Mouse (Mus musculus): Measurements from ENCODE around the gene 4931428F04Rik. TPM values are rescaled to one million over a fixed set of nuclear protein-coding genes. Genes with fewer than 3 reads are reported as not detected.

The 4931428F04Rik gene
- polyA plus RNA-seq, 1 experiment from 2014 or later: 126 TPM

DNA sequence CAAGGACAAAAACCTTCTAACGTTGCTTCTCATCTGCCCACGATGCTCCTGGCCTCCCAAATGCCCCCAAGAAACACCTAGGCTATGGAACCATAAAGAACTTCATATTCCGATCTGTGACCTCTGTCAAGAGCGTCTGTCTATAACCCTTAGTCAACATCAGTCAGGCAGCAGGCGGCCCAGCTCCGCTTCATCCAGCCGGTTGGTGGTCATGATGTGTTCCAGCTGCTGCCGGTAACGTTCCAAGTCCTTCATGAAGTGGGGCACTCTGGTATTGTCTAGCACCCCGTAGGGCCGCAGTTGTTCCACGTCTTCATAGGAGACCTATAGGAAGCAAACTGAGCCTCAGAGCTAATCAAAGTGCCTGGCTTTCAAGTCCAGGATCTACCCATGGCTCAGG lies 7.8 kb downstream of the 4931428F04Rik start:
- Histone ChIP-seq H3K9me3 (ENCODE audit: control insufficient read depth, low read length) (no peaks in the 10 kb centered on the region), H3K36me3 (ENCODE audit: control insufficient read depth, insufficient read depth, low read length) (peaks cover 21% of the 10 kb centered on the region), H3K27me3 (replicated peaks; ENCODE audit: control insufficient read depth, insufficient read depth, low read length) (peaks cover 12% of the 10 kb centered on the region), H3K27ac (ENCODE audit: low read depth, low read length) (no peak overlapping the region), H3K4me2 (ENCODE audit: low read length) (no peak overlapping the region), H3K4me3 (ENCODE audit: low read length) (no peak overlapping the region), H3K9ac (ENCODE audit: low read depth, low read length) (no peak overlapping the region), H3K4me1 (ENCODE audit: control insufficient read depth, insufficient read depth, low read depth, low read length) (peaks cover 23% of the 10 kb centered on the region)
- no peak for ATAC-seq
- 92% methylated on average over 12 of the region's 12 CpGs for WGBS

DNA sequence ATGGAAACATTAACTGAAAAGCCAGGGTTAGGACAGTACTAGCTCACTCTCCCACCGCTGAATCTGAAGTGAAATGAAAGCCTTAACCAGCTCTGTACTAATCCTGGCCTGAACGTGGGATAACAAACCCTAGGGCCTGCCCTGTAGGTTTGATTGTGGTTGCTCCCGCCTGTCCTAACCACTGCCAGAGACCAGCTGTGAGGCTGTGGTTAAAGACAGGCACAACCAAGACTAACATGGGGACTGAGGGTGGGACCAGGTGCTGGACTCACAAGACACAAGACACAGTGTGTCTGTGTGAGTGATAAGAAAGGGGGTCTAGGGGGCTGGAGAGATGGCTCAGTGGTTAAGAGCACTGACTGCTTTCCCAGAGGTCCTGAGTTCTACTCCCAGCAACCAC lies 9.1 kb downstream of the 4931428F04Rik start:
- H3K4me3 ChIP-seq (ENCODE audit: low read length): no peak overlapping the region
- no peak for ATAC-seq
- no peaks in the 10 kb centered on the region for H3K9me3 ChIP-seq (ENCODE audit: control insufficient read depth, low read length)
- peaks cover 21% of the 10 kb centered on the region for H3K36me3 ChIP-seq (ENCODE audit: control insufficient read depth, insufficient read depth, low read length)
- no peak overlapping the region for H3K4me2 ChIP-seq (ENCODE audit: low read length)
- H3K4me1 ChIP-seq (ENCODE audit: control insufficient read depth, insufficient read depth, low read depth, low read length): peaks cover 22% of the 10 kb centered on the region
- no peak overlapping the region for H3K27ac ChIP-seq (ENCODE audit: low read depth, low read length)
- 79% methylated on average over 3 of the region's 3 CpGs for WGBS
- no peak overlapping the region for H3K9ac ChIP-seq (ENCODE audit: low read depth, low read length)
- H3K27me3 ChIP-seq (replicated peaks; ENCODE audit: control insufficient read depth, insufficient read depth, low read length): peaks cover 14% of the 10 kb centered on the region

DNA sequence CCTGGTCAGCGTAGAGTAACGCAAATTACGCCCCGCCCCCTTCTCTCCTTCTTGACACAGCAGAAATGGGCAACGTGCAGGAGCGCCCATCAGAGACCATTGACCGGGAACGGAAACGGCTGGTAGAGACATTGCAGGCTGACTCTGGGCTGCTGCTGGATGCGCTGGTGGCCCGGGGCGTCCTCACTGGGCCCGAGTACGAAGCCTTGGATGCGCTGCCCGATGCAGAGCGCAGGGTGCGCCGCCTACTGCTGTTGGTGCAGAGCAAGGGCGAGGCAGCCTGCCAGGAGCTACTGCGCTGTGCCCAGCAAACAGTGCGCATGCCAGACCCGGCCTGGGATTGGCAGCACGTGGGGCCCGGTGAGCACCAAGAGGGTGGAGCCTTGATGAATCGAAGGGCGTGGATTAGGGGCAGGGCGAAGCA lies 10.7 kb downstream of the 4931428F04Rik start:
- H3K4me2 ChIP-seq (ENCODE audit: low read length): peak overlapping the region; percentile 47
- no peaks in the 10 kb centered on the region for H3K9me3 ChIP-seq (ENCODE audit: control insufficient read depth, low read length)
- peaks cover 18% of the 10 kb centered on the region for H3K36me3 ChIP-seq (ENCODE audit: control insufficient read depth, insufficient read depth, low read length)
- H3K4me3 ChIP-seq (ENCODE audit: low read length): no peak overlapping the region
- H3K9ac ChIP-seq (ENCODE audit: low read depth, low read length): peak overlapping the region; percentile 1; the same call in 1 of the 2 replicates
- WGBS: 3% methylated on average over 28 of the region's 28 CpGs
- peak; percentile 56 for ATAC-seq
- no peak overlapping the region for H3K27ac ChIP-seq (ENCODE audit: low read depth, low read length)
- peaks cover 25% of the 10 kb centered on the region for H3K27me3 ChIP-seq (replicated peaks; ENCODE audit: control insufficient read depth, insufficient read depth, low read length)
- H3K4me1 ChIP-seq (ENCODE audit: control insufficient read depth, insufficient read depth, low read depth, low read length): peaks cover 22% of the 10 kb centered on the region

DNA sequence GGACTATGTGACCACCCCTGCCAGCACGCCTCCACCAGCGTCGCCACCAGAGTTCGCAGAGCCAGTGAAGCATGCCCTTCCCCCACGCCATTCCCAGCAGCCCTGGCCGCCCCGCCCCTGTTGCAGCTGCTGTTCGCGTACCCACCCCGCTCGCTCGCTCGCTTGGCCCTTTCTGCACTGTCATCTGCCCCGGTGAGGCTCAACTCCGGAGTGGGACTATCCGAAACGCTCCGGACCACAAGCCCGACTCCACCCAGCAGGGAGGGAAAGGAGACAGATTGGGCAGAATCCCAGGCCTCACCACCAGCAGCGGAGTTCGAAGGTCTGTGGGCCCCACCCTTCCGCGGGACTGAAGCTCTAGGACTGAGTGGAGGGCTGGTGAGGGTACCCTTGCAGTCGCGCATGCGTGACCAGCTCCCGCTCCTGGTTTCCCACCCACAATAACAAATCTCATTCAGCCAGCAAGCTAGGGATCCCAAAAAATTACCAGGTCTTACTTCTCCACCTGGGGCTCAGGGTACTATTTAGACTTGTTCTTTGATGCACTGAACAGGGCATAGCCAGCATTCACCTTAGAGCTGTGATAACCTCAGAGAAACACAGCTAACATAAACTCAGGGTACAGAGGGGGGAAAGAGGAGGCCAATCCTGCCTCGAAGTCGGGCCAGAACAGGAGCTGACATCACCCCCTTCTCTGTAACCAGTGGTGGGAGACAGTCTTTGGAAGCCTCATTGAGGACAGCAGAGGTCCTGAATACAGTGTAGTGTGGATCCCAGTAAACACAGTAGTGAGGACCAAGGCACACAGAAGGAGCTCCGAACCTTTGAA lies 13.2 kb downstream of the 4931428F04Rik start:
- peak; percentile 61 for ATAC-seq
- peak overlapping the region; percentile 51 for H3K4me3 ChIP-seq (ENCODE audit: low read length)
- peaks cover 22% of the 10 kb centered on the region for H3K4me1 ChIP-seq (ENCODE audit: control insufficient read depth, insufficient read depth, low read depth, low read length)
- peak overlapping the region; percentile 95 for H3K4me2 ChIP-seq (ENCODE audit: low read length)
- H3K36me3 ChIP-seq (ENCODE audit: control insufficient read depth, insufficient read depth, low read length): peaks cover 4% of the 10 kb centered on the region
- peak overlapping the region; percentile 72 for H3K9ac ChIP-seq (ENCODE audit: low read depth, low read length)
- WGBS: 4% methylated on average over 24 of the region's 30 CpGs
- H3K27me3 ChIP-seq (replicated peaks; ENCODE audit: control insufficient read depth, insufficient read depth, low read length): peaks cover 46% of the 10 kb centered on the region
- H3K27ac ChIP-seq (ENCODE audit: low read depth, low read length): no peak overlapping the region
- H3K9me3 ChIP-seq (ENCODE audit: control insufficient read depth, low read length): no peaks in the 10 kb centered on the region

DNA sequence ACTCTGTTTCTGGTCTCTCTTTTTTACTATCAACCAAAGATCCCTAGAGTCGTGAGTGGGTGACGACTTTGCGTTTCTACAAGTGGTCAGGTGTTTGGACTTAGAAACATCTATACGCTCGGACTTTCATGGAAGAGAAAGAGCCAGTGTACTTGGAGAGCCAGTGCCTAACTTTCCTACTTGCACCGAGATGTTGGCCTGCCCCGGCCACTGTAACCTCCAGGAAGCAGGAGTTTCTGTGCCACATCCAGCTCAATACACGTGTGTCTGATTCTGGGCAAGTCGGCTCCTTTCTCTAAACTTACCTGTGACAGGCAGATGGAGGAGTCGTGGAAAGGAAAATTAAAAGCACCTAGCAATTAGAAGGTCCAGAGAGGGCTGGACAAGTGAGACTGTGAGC lies 13.8 kb downstream of the 4931428F04Rik start, which contains the start of gene Nol3:
Gene Nol3 (plus strand): TSS at position 301 of the 400 bp plus-strand sequence.
- Histone ChIP-seq H3K36me3 (ENCODE audit: control insufficient read depth, insufficient read depth, low read length) (peaks cover 4% of the 10 kb centered on the region; the same call in 1 of the 2 replicates), H3K4me2 (ENCODE audit: low read length) (peak within 1 kb of the TSS; percentile 95), H3K27me3 (replicated peaks; ENCODE audit: control insufficient read depth, insufficient read depth, low read length) (peaks cover 52% of the 10 kb centered on the region), H3K4me1 (ENCODE audit: control insufficient read depth, insufficient read depth, low read depth, low read length) (peaks cover 23% of the 10 kb centered on the region), H3K27ac (ENCODE audit: low read depth, low read length) (no peak within 1 kb of the TSS), H3K4me3 (ENCODE audit: low read length) (peak within 1 kb of the TSS; percentile 51), H3K9ac (ENCODE audit: low read depth, low read length) (peak within 1 kb of the TSS; percentile 72), H3K9me3 (ENCODE audit: control insufficient read depth, low read length) (no peaks in the 10 kb centered on the region)
- WGBS: 5% methylated on average over 10 of the region's 10 CpGs
- ATAC-seq: 0 out of 2 replicates have a peak, but pooled peaks have one; percentile 0

DNA sequence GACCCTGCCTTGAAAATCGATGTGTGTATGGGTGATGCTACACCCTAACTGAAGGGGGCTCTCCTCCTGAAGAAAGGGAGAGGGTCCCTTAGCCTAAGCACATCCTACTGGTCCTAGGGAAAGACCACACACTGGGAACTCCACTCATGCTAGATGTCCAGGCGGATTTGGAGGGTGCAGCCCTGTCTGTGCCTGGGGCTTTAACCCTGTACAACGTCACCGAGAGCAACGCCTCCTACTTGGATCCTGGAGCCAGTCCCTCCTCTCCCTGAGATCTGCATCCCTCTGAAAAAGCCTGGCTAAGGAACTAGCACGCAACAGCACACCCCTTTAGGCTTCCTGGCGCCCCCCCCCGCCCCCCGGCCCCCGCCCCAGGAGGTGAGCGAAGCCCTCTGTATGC lies 14.3 kb downstream of the 4931428F04Rik start:
- WGBS: 6% methylated on average over 11 of the region's 11 CpGs
- no peaks in the 10 kb centered on the region for H3K9me3 ChIP-seq (ENCODE audit: control insufficient read depth, low read length)
- no peak overlapping the region; the same call in 1 of the 2 replicates for H3K9ac ChIP-seq (ENCODE audit: low read depth, low read length)
- peaks cover 4% of the 10 kb centered on the region; the same call in 1 of the 2 replicates for H3K36me3 ChIP-seq (ENCODE audit: control insufficient read depth, insufficient read depth, low read length)
- peak overlapping the region; percentile 51 for H3K4me3 ChIP-seq (ENCODE audit: low read length)
- ATAC-seq: no peak
- peak overlapping the region; percentile 95 for H3K4me2 ChIP-seq (ENCODE audit: low read length)
- H3K27me3 ChIP-seq (replicated peaks; ENCODE audit: control insufficient read depth, insufficient read depth, low read length): peaks cover 54% of the 10 kb centered on the region
- no peak overlapping the region for H3K27ac ChIP-seq (ENCODE audit: low read depth, low read length)
- H3K4me1 ChIP-seq (ENCODE audit: control insufficient read depth, insufficient read depth, low read depth, low read length): peaks cover 27% of the 10 kb centered on the region

DNA sequence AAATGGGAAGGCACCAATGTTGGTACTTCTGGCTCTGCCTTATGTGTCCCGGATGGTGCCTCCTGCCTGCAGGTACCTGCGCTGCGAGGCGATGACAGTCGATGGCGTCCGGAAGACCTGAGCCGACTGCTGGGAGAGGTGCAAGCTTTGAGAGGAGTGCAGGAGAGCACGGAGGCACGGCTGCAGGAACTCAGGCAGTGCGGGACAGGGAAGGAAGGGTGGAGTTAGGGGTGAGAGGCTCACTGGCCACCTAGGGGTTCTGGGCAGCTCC lies 18.8 kb downstream of the 4931428F04Rik start:
- no peaks in the 10 kb centered on the region; the same call in 1 of the 2 replicates for H3K9me3 ChIP-seq (ENCODE audit: control insufficient read depth, low read length)
- H3K27ac ChIP-seq (ENCODE audit: low read depth, low read length): no peak overlapping the region
- 0 out of 2 replicates have a peak overlapping the region, but pooled peaks have one; percentile 2 for H3K4me3 ChIP-seq (ENCODE audit: low read length)
- H3K9ac ChIP-seq (ENCODE audit: low read depth, low read length): no peak overlapping the region; the same call in 1 of the 2 replicates
- H3K4me1 ChIP-seq (ENCODE audit: control insufficient read depth, insufficient read depth, low read depth, low read length): peaks cover 33% of the 10 kb centered on the region
- 2% methylated on average over 11 of the region's 11 CpGs for WGBS
- H3K27me3 ChIP-seq (replicated peaks; ENCODE audit: control insufficient read depth, insufficient read depth, low read length): peaks cover 69% of the 10 kb centered on the region
- ATAC-seq: no peak
- H3K4me2 ChIP-seq (ENCODE audit: low read length): peak overlapping the region; percentile 6
- no peaks in the 10 kb centered on the region for H3K36me3 ChIP-seq (ENCODE audit: control insufficient read depth, insufficient read depth, low read length)

DNA sequence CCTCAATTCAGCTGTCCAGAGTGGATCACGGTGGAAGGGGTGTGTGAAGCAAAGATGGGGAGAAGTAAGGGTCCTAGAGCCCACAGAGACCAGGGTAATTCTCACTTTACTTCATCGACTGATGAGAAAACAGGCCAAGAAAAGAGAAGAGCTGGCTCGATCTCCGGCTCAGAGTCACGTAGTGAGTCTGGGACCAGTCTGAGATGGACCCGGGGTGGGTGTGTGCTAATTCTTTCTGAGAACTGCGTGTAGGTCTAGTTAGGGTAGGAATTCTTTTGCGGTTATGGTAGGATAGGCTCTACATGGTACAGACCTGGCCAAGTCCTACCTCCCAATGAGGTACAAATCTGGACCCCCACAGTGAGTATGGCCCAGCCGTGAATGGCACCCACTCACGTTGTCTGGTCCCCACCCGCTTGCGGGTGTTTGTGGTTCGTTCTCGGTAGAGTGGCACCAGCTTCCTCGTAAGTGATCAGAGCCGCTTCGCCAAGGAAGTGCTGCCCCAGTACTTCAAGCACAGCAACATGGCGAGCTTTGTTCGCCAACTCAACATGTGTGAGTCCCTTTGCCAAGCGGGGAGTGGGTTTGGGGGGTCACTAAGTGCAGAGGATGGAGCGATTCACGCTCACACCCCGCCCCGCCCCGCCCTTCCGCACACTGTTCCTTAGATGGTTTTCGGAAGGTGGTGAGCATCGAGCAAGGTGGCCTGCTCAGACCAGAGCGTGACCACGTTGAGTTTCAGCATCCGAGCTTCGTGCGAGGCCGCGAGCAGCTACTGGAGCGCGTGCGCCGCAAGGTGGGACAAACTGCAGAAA lies 19.4 kb downstream of the 4931428F04Rik start:
- Histone ChIP-seq H3K27me3 (replicated peaks; ENCODE audit: control insufficient read depth, insufficient read depth, low read length) (peaks cover 72% of the 10 kb centered on the region), H3K4me3 (ENCODE audit: low read length) (peak overlapping the region; percentile 56), H3K9ac (ENCODE audit: low read depth, low read length) (peak overlapping the region; percentile 67), H3K4me2 (ENCODE audit: low read length) (peak overlapping the region; percentile 92), H3K4me1 (ENCODE audit: control insufficient read depth, insufficient read depth, low read depth, low read length) (peaks cover 28% of the 10 kb centered on the region), H3K36me3 (ENCODE audit: control insufficient read depth, insufficient read depth, low read length) (no peaks in the 10 kb centered on the region), H3K9me3 (ENCODE audit: control insufficient read depth, low read length) (no peaks in the 10 kb centered on the region; the same call in 1 of the 2 replicates), H3K27ac (ENCODE audit: low read depth, low read length) (no peak overlapping the region)
- WGBS: 2% methylated on average over 39 of the region's 39 CpGs
- ATAC-seq: no peak

DNA sequence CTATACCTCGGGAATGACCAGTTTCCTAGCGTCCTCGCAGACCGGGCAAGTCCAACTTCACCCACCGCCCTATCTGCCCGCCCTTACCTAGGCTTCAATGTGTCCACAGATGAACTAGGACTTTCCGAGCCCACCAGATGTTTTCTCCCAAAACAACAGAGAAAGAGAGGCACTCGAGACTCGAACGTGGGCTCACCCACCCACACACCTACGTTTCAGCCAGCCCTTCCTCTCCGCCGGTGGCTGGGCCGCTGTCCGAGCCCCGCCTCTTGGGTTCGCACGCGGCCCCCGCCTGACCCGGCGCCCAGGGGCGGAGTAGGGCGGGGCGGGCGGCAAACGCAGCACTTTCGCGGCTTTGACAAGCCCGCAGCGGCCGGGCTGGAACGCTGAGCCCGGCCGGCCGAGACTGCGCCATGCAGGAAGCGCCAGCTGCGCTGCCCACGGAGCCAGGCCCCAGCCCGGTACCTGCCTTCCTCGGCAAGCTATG lies 20.2 kb downstream of the 4931428F04Rik start, which contains the start of gene Hsf4:
Gene Hsf4 (plus strand): TSS at position 341 of the 487 bp plus-strand sequence.
- peak within 1 kb of the TSS; percentile 67 for H3K9ac ChIP-seq (ENCODE audit: low read depth, low read length)
- no peak for ATAC-seq
- under 1% methylated on average over 42 of the region's 42 CpGs for WGBS
- peaks cover 65% of the 10 kb centered on the region for H3K27me3 ChIP-seq (replicated peaks; ENCODE audit: control insufficient read depth, insufficient read depth, low read length)
- H3K4me2 ChIP-seq (ENCODE audit: low read length): peak within 1 kb of the TSS; percentile 92
- H3K9me3 ChIP-seq (ENCODE audit: control insufficient read depth, low read length): no peaks in the 10 kb centered on the region; the same call in 1 of the 2 replicates
- peak within 1 kb of the TSS; percentile 56 for H3K4me3 ChIP-seq (ENCODE audit: low read length)
- peaks cover 32% of the 10 kb centered on the region for H3K4me1 ChIP-seq (ENCODE audit: control insufficient read depth, insufficient read depth, low read depth, low read length)
- H3K27ac ChIP-seq (ENCODE audit: low read depth, low read length): peak within 1 kb of the TSS; percentile 75
- H3K36me3 ChIP-seq (ENCODE audit: control insufficient read depth, insufficient read depth, low read length): no peaks in the 10 kb centered on the region

Data from hindbrain, embryonic 16.5 days (tissue).